Mouse (Mus musculus): Measurements from ENCODE around the gene Adcy7. TPM values are rescaled to one million over a fixed set of nuclear protein-coding genes. Genes with fewer than 3 reads are reported as not detected.

The Adcy7 gene
- 10 to 100 TPM; 10.1 TPM for total RNA-seq (2021)

DNA sequence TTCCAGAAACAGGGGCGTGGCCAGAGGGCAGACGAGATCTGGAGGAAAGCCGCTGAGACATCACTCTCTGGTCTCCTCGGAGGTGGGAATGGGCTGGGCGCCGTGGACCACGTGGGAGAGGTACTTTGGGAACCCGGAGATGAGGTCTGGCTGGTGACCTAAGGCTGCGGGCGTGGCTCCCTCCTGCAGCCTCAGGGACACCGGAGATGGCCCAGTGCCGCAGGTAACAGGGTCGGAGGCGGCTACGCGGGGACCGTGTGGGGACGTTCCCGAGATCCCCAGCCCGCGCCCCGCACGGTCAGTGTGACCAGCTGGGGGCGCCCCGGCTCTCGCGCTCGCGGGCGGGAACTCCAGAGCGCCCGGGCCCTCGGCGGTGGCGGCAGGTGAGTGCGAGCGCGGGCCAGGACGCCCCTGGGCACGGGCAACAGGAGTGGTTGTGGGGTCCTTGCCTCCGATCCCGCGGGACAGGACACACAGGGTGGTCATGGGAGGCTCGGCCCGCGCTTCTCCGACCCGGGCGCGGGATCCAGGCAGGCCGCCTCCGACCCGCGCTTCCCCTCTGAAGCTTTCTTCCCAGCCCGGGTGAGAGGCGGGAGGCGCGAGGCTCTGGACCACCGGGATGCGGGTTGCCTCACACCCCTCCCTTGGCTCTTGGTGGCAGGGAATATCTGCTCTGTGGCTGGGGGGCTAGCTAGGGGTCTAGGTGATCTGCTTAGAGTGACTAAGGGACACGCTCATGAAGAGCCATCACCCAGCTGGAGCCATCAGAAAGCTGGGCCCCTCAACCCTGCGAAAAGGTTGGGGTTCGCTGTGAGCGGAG, at the start of gene Adcy7:
Gene Adcy7 (plus strand): TSS at position 173 of the 820 bp plus-strand sequence.
- intact Hi-C loops (cut with DNase I), result no loop called here
- DNase-seq, result peak; percentile 57

DNA sequence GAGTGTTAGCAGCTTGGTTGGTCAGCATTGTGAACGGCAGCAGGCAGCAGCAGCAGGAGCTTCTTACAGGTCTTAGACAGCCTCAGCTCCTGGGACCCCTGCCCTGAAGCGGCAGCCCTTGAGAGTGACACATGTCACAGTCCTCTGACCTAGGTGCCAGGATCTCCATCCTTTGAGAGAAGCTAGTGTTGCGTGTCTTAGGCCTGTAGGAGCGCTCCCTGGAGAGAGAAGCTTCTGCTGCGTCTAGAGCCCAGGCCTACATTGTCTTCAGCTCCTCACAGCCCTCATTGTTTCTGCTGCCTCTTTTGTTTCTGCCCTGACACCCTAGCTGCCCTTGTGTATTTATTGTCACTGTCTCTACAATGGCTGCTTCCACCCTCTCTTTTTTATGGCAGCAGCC, 46.8 kb upstream of the Adcy7 start:
- intact Hi-C loops (cut with DNase I), result no loop called here
- peak; percentile 5 for DNase-seq

DNA sequence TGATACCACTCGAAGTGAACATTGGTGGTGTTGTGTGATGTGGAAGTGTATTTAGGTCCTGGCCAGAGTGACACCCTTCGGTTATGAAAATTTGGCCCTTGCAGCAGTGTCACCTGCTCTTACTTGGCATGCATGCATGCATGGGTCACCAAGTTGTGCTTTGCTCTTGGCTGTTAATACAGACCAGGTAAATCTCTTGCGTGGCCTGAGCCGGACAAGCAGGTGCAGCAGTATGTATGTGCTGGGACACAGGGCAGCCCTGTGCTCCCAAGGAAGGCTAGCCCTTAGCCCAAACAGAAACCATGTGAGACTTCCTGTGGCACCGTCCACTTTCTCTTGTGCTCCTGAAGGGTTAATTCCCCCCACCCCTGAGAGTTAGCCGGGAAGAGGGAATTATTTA, 44.4 kb upstream of the Adcy7 start:
- DNase-seq, result no peak
- intact Hi-C loops (cut with DNase I), result no loop called here

DNA sequence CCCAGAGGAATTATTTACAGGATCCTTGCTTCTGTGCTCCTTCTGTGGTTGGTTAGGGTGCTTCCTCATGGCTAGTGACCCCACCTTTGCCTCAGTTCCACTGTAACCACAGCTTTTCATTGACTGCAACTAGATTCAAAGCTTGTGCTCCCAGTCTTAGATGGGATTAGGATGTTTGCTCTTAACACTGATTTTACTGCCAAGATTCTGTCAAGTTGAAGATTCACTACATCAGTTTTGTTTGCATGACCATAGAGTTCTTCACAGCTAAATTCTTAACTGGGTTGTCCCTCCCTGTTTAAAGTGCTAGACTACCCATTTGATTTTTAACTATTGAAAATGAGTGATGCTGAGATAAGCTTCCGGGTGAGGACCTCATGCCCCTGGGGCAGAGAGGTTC, 43.9 kb upstream of the Adcy7 start:
- intact Hi-C loops (cut with DNase I), result no loop called here
- no peak for DNase-seq

DNA sequence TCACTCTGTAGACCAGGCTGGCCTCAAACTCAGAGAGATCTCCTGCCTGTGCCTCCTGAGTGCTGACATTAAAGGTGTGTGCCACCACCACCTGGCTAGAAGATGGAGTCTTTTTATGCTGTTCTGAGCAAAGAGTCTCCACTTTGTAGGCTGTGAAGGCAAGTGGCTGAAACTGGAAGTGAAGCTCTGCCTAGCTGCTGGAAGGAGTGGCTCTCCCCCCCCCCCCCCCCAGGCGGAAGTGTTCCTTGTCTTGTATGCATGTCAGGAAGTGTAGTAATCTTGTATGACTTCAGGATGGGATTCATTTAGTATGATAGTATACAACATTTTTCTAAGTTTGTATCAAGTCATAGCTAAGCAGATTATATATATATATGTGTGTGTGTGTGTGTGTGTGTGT, 43.4 kb upstream of the Adcy7 start:
- DNase-seq, result no peak
- intact Hi-C loops (cut with DNase I), result no loop called here

DNA sequence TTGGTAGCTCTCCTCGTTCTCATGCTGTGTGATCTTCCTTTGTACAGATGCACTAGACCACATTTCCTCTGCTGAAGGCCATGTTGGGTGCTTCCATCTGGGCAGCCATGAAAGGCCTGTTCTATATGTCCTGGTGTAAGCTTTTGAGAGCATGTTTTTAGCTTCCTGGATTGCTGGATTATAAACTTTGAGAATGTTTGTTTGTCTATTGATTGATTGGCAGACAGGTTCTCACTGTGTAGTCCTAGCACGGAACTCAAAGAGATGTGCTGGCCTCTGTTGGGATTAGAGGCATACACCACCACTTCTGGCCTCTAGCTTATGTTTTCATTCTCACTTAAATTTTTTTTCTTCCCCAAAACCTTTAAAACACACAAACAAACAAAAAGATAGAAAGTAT, 35.5 kb upstream of the Adcy7 start:
- no peak for DNase-seq
- intact Hi-C loops (cut with DNase I), result no loop called here

DNA sequence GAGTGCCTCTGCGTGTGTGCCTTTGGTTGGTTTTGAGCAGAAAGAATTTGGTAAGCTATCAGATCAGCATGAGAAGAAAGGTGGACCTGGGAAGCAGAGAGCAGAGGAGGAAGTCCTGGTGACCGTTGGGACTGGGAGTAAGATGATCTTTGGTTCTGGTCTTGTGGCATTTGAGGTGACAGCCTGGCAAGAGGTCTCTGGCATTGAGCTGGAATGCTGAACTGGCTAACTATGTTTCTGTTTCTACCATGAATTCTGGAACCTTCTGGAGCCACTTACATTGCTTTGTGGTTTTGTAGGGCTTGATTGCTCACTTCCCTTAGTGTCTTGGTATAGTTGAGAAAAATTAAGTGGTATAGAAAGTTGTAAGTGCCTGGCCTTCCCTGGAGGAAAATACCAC, 34.6 kb upstream of the Adcy7 start:
- intact Hi-C loops (cut with DNase I), result no loop called here
- no peak for DNase-seq

DNA sequence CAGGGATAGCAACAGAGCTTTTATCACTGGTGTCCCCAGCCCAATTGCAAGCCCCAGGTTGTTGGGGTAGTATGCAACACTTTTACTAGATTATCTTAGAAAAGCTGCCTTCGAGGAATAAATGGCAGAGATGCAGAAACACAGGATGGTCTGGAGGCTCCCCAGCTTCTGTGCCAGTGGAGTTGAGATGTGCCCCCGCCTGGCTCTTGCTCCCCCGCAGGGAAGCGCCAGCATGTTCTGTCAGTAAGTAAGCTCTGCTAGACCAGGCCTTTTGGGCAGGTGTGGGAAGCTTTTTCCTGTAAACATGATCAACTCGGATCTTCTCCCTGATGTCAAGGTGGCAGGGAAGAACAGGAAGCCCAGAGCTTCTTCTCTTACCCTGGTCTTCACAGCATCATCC, 32.9 kb upstream of the Adcy7 start:
- intact Hi-C loops (cut with DNase I), result no loop called here
- DNase-seq, result no peak

DNA sequence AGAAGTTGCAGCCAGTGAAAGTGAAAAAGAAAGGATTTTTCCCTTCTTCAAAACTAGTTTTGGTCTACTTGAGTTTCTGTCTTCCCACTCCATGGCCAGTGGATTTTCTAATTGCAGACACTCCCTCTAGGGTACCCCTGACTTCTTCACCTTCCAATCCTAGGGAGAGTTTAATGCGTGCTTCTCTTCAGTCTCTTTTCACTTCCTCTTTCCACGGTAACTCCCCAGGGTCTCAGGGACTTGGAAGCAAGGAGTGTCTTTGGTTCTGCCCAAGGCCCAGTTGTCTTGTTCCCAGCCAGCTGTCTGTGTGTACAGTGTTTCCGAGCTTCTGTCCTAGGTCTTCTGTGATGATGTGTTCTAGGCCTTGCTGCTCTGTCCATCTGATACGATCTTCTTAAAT, 30.3 kb upstream of the Adcy7 start:
- DNase-seq, result no peak
- intact Hi-C loops (cut with DNase I), result no loop called here

DNA sequence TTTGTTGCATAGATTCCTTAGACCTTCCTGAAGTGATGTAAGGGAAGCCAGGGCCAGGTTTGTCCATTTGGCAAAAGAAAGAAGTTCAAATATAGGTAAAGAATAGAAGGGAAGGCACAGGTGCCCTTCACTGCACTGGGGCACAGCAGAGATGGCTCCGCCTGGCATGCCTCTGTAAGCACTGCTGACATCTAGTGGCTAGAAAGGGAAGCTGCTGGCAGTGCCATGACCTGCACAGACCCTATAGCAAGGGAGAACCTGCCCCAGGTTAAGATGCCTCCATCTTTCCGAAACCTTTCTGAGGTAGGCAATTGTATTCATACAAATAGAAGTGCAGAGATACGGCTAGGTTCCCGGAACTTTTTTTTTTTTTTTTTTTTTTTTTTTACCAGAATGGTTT, 27.9 kb upstream of the Adcy7 start:
- intact Hi-C loops (cut with DNase I), result no loop called here
- DNase-seq, result peak; percentile 50

DNA sequence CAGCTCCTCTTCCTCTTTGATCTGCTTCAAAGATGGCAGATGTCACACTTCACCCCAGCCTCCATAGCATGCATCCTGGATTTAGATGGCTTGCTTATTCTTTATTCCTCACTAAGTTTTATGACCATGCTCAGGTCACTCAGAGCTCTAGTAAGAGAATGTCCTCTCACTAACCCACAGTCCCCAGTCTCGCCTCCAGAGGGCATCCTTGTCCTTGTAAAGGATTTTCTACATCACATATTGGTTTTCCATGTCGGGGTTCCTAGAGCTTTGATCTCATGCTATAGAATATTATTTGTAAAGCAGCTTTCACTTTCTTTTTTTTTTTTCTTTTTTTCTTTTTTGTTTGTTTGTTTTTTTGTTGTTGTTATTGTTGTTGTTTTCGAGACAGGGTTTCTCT, 19.4 kb upstream of the Adcy7 start:
- DNase-seq, result peak; percentile 62

DNA sequence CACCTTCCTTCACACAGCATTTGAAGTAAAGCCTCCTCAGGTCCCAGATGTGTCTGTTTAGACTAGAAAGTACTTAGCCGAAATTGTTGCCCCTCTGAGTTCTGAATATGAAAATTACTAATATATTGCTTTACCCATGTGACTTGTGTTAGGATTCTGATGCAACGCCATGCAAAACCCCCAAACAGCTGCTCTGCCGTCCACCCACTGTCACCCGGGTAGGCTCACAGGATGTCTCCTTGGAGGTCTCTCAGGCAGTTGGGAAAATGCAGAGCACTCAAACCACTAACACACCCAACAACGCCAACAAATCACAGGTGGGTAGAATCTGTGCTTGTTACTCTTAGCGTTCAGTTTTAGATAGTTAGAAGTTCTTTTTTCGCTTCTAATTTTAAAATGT, 17.2 kb upstream of the Adcy7 start:
- no peak for DNase-seq
- intact Hi-C loops (cut with DNase I), result no loop called here

More for the DNA sequence above, 19.4 kb upstream of the Adcy7 start:
- intact Hi-C loops (cut with DNase I), result no loop called here

DNA sequence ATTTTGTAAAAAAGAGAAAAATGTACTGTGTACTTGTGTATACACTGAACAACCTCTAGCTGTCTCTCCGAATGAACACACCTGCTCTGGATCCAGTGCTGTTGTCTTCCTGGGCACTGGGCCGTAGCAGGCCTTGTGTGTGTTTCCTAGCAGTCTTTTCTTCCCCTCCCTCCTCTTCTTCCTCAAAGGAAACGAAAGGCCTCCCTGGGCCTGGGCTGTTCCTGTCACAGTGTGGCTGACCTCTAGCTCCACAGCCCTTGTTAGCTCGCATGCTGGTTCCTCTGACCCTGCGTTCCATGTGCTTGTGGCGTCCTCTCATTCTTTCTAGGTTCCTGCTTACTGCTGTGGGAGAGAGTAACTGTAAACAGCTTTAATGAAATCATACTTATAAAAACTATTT, 14.2 kb upstream of the Adcy7 start:
- no peak for DNase-seq
- intact Hi-C loops (cut with DNase I), result no loop called here

DNA sequence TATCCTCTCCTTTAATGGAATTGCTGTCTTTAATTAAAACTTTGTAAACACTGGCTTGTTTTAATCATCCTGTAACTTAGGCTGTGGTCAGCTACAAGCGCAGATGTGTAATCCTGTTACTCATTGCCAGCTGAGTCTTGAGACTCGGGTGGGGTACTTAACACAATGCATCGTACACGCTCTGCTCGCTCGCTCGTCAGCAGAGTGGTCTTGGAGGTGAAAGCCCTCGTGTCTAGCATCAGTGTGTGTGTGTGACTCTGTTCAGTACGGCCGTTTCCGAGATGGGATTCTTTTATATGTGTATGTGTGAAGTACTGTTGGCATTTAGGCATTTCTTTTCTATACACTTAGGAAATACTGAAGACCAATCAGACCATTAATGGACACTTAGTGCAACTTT, 13.7 kb upstream of the Adcy7 start:
- intact Hi-C loops (cut with DNase I), result no loop called here
- no peak for DNase-seq

DNA sequence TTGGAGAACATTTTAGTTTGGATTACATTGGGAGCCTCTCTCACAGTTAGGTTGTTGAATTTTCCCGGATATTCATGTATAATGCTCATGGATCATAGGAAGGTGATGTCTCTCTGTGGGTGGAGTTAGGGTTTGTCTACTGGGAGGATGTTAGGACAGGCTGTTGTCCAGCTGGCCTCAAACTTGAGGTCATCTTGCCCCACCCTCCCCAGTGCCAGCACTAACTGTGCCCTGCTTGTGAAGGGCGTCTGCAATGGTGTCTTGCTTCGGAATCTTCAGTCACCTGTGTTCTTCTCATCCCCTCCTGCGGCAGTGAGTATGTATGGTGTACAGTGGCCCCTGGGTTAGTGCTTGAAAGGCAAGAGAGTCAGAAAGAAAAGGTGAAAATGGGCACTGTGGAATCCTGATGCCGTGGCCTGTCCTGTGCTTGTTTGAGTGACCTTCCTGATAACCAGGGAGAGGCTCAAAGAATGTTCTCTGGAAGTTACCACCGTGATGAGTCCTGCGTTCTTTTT, 11.7 kb upstream of the Adcy7 start:
- intact Hi-C loops (cut with DNase I), result loop anchor here (10.0 kb wide), 1 partner anchor 494 kb away; no protein-coding TSS in a partner anchor
- no peak for DNase-seq

DNA sequence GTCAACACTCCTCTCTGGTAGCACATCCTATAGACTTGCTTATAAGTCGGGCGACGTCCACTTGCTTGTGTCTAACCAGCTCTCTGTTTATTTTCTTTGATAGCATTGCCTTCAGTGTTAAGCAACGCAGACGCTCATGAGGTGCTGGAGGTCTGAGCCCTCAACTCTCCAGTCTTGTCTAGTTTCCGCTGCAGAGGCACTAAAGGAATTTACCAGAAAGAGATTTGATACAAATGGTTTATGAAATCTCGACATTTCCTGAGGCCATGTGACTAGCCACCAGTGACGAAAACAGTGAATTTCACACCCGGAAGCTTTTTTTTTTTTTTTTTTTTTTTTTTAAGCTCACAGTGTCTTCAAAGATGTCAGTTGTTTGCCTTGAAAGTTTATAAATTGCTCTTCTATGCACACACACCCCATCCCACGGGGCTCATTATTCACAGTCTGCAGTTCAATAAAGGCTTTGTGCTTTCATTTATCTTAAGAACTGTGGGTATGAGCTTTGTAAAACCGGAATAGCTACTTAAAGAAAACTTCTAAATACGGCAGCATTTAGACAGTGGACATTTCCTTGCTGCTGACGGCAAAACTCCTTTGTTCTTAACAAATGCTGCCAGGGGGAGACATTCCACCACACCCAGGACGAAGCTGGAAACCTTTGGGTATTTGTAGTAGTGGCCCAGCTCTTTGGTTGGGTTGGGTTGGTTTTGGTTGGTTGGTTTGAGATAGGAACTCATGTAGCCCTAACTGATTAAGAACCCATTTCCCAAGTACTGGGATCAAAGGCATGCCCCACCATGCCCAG, 9.2 kb upstream of the Adcy7 start:
- DNase-seq, result no peak

DNA sequence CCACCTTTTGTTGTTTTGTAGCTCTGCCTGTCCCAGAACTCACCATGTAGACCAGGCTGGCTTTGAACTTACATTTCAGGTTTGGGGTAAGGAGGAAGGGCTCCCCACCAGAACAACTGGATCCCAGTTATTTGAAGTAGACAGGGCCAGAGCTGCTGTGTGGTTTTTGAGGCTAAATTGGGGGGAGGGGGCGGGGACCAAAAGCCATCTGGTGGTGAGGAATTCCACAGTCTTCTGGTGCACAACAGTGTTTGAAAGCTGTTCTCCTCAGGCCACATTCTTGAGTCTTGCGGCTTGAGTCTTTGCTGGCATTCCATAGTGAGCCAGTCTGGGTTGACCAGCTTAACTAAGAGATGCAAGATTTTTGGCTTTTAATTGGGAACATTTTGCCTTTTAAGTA, 6.7 kb upstream of the Adcy7 start:
- intact Hi-C loops (cut with DNase I), result loop anchor here (5.0 to 10.0 kb wide), 3 partner anchors 92 to 489 kb away; no protein-coding TSS in a partner anchor
- DNase-seq, result no peak

More for the DNA sequence above, 9.2 kb upstream of the Adcy7 start:
- intact Hi-C loops (cut with DNase I), result loop anchor here (10.0 kb wide), 1 partner anchor 492 kb away; no protein-coding TSS in a partner anchor

DNA sequence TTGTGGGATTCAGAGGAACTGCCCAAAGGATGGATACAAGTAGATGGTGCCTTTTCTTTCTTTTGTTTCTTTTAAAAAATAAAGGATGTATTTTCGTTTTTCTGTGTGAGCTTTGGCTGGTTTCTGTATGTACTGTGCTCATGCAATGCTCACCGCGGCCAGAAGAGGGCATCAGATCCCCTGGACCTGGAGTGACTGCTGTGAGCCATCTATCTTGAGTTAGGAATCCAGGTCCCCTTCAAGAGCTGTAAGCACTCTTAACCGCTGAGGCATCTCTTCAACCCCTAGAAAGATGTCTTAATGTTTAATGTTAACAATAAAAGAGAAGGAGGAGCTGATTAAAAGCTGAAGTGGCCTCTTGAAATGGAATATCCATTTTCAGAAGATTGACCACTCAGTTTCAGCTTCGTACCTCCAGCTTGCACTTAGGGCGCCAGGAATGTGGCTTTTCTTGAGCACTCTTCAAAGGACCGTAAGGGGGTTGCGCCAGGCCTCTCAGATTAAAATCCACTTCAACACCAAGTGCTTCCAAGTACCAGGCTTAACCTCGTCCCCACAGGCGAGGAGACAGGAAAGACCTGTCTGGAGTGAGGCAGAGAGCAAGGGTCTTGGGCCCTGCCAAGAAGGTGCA, 5.9 kb upstream of the Adcy7 start:
- intact Hi-C loops (cut with DNase I), result loop anchor here (5.0 to 10.0 kb wide), 3 partner anchors 91 to 489 kb away; no protein-coding TSS in a partner anchor
- peak; percentile 88 for DNase-seq

DNA sequence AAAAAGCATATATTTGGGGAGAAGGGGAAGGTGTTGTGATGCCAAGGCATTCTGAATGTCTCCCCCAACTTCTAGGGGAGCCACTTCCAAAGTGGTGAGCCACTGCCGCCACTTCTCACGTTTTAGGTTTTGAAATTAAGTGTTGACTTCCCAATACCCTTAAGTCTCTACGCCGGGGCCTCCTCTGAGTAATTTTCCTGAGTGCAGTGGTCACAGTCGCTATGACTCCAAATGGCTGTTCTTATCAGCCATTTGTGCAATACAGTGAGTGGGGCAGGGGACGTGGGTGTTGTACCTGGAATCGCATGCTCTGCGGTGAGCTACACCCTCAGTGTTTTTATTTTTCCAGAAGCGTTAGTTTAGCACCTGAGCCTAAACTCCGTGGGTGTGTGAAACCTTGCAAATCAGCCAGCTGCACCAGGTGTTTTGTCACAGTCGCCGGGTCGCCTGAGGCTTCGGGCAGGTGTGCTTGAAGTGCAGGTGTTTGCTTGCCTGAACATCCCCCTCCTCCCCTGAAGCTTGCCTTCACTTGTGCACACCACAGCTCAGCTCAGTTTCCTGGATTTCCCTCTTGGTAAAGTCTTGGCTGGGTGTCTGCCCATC, 5.3 kb upstream of the Adcy7 start:
- intact Hi-C loops (cut with DNase I), result loop anchor here (5.0 to 10.0 kb wide), 3 partner anchors 90 to 488 kb away; no protein-coding TSS in a partner anchor
- no peak for DNase-seq

DNA sequence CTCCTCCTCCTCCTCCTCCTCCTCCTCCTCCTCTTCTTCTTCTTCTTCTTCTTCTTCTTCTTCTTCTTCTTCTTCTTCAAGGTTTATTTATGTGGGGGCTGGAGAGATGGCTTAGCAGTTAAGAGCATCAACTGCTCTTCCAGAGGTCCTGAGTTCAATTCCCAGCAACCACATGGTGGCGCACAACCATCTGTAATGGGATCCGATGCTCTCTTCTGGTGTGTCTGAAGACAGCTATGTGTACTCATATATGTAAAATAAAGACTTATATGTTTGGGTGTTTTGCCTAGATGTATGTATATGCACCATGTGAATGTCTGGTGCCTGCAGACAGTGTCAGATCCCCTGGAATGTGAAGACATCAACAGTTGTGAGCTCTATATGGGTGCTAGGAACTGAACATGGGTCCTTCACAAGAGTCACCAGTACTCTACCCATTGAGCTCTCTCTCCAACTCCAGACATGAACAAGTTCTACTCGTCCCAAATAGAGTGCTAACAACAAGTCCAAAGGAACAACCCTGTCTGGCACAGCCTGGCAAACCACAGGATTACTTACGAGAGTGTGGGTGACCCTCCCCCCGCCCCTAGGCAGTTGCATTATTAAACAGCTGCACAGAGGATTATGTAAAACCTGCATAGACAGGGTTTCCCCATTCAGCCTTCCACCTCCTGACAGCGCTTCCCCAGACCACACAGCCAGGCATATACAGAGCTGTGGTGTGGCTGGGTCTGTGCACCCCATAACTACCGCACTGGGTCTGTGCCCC, 2.9 kb upstream of the Adcy7 start:
- DNase-seq, result no peak
- intact Hi-C loops (cut with DNase I), result loop anchor here (5.0 to 10.0 kb wide), 3 partner anchors 88 to 486 kb away; no protein-coding TSS in a partner anchor
